Mouse (Mus musculus) ES-Bruce4 (cell line): ENCODE data around the gene Ush1c.

ENCODE experiments used
- CTCF ChIP-seq: IDR thresholded peaks from one replicate; pipeline ENCODE4 v1.8.1; 2011; ENCODE audit warnings: low read depth, low read length
- EP300 ChIP-seq: IDR thresholded peaks from 2 replicates; pipeline ENCODE4 v1.6.1; 2011; ENCODE audit warnings: low read depth, low read length; ENCODE audit not compliant: insufficient read depth
- POLR2A ChIP-seq: IDR thresholded peaks from one replicate; pipeline ENCODE4 v1.8.1; 2011; ENCODE audit warnings: low read length; ENCODE audit not compliant: insufficient read depth

GRCm38 (mm10) chr7:46167901-46168300, 70.4 kb downstream of the Ush1c start:
- no peak for TF ChIP-seq POLR2A
- TF ChIP-seq EP300: no peak
- no peak for TF ChIP-seq CTCF
